ENCODE assay signal across 28 mouse cellular contexts in genomic region chr8:93740281-93740680, GRCm38 (mm10).
A peak's percentile ranks its signal among the peaks of the same experiment; 100 is the strongest.
DNase-seq lines count a peak whose midpoint lies in the region; ATAC-seq and TF ChIP-seq lines count a peak whose summit lies in the region.
"Had no signal": no experiment of that assay in that cellular context is flagged by ENCODE, and none has a peak within 500 bp of the region (broad histone marks: within the 10 kb centered on the region; RNA-seq: fewer than 3 reads in every experiment).

No protein-coding gene starts in this region.

- no peaks in the 10 kb centered on the region for H3K9me3 ChIP-seq in forebrain, embryonic 14.5 days (replicated peaks; ENCODE audit: control insufficient read depth, low read length)
- H3K9me3 ChIP-seq in forebrain, embryonic 11.5 days (ENCODE audit: control insufficient read depth, low read length): no peaks in the 10 kb centered on the region
- no peaks in the 10 kb centered on the region for H3K9me3 ChIP-seq in hindbrain, postnatal 0 days (ENCODE audit: low read length)
- H3K9me3 ChIP-seq in hindbrain, embryonic 10.5 days: no peaks in the 10 kb centered on the region
- H3K9me3 ChIP-seq in neural tube, embryonic 14.5 days (ENCODE audit: control insufficient read depth, low read length): no peaks in the 10 kb centered on the region
- H3K9me3 ChIP-seq in heart, embryonic 10.5 days: no peaks in the 10 kb centered on the region
- H3K9me3 ChIP-seq: heart, embryonic 15.5 days; limb, embryonic 10.5 days; limb, embryonic 15.5 days; liver, embryonic 13.5 days; megakaryocyte, embryonic 14.5 days; stomach, embryonic 15.5 days had no signal

- no peak for TF ChIP-seq CTCF in hindbrain, postnatal 0 days (IDR thresholded peaks at IDR 0.05; ENCODE audit: low read depth)
- no peak for TF ChIP-seq CTCF in brain, embryonic 14.5 days (IDR thresholded peaks at IDR 0.05; ENCODE audit: borderline replicate concordance, extremely low read depth, insufficient read depth, insufficient read length)

- H3K4me2 ChIP-seq in forebrain, embryonic 14.5 days (ENCODE audit: low read length): no peak overlapping the region
- H3K4me2 ChIP-seq in forebrain, embryonic 11.5 days (ENCODE audit: low read depth, low read length, severe bottlenecking): no peak overlapping the region
- no peak overlapping the region for H3K4me2 ChIP-seq in hindbrain, postnatal 0 days (ENCODE audit: low read depth, low read length)
- no peak overlapping the region for H3K4me2 ChIP-seq in neural tube, embryonic 14.5 days (ENCODE audit: low read depth, low read length)
- H3K4me2 ChIP-seq: heart, embryonic 15.5 days; limb, embryonic 15.5 days; liver, embryonic 13.5 days; stomach, embryonic 15.5 days had no signal

- H3K4me1 ChIP-seq in forebrain, embryonic 14.5 days (ENCODE audit: control insufficient read depth, insufficient read depth, low read length): peaks cover 7% of the 10 kb centered on the region; the same call in 1 of the 2 replicates
- no peaks in the 10 kb centered on the region for H3K4me1 ChIP-seq in forebrain, embryonic 11.5 days (replicated peaks; ENCODE audit: control insufficient read depth, insufficient read depth, low read length)
- no peaks in the 10 kb centered on the region for H3K4me1 ChIP-seq in hindbrain, postnatal 0 days (ENCODE audit: insufficient read depth, low read length)
- H3K4me1 ChIP-seq in hindbrain, embryonic 10.5 days (replicated peaks): no peaks in the 10 kb centered on the region
- H3K4me1 ChIP-seq in neural tube, embryonic 14.5 days (ENCODE audit: control insufficient read depth, insufficient read depth, low read length): 0 out of 2 replicates have a peak, but pooled peaks cover 3% of the 10 kb centered on the region
- H3K4me1 ChIP-seq in heart, embryonic 10.5 days: no peaks in the 10 kb centered on the region
- H3K4me1 ChIP-seq: limb, embryonic 10.5 days; limb, embryonic 15.5 days; liver, embryonic 13.5 days; megakaryocyte, embryonic 14.5 days; stomach, embryonic 15.5 days had no signal

- DNase-seq in forebrain, embryonic 14.5 days (ENCODE audit: low spot score): peak; percentile 63
- DNase-seq in forebrain, embryonic 11.5 days (ENCODE audit: low spot score): no peak
- peak; percentile 54 for DNase-seq in hindbrain, postnatal 0 days (ENCODE audit: low spot score)
- no peak for DNase-seq in hindbrain, embryonic 10.5 days (ENCODE audit: low spot score)
- DNase-seq in brain, embryonic 14.5 days (ENCODE audit: low read depth): peak; percentile 68
- no peak for DNase-seq in right cerebral cortex, adult 18-20 months
- no peak for DNase-seq in heart, embryonic 10.5 days (ENCODE audit: low spot score)
- DNase-seq: adrenal gland, postnatal 10 days; cerebellum, adult 11 months; cerebellum, adult 9-10 months; cerebellum, postnatal 36 days; kidney, adult 9 months; kidney, postnatal 10 days; layer of hippocampus, postnatal 36 days; liver, embryonic 13.5 days; lung, adult 18-20 months; lung, postnatal 4 days; right cerebral cortex, postnatal 25 days; thymus, postnatal 14 days had no signal

- no peak overlapping the region for H3K9ac ChIP-seq in forebrain, embryonic 14.5 days (ENCODE audit: low read length)
- no peak overlapping the region for H3K9ac ChIP-seq in forebrain, embryonic 11.5 days (ENCODE audit: low read length)
- H3K9ac ChIP-seq in hindbrain, postnatal 0 days (replicated peaks; ENCODE audit: low read length): no peak overlapping the region
- H3K9ac ChIP-seq in neural tube, embryonic 14.5 days (replicated peaks; ENCODE audit: low read depth, low read length): no peak overlapping the region
- H3K9ac ChIP-seq: heart, embryonic 15.5 days; limb, embryonic 15.5 days; liver, embryonic 13.5 days; stomach, embryonic 15.5 days had no signal

- H3K36me3 ChIP-seq in forebrain, embryonic 14.5 days (ENCODE audit: control insufficient read depth, insufficient read depth, low read length): no peaks in the 10 kb centered on the region
- H3K36me3 ChIP-seq in forebrain, embryonic 11.5 days (ENCODE audit: control insufficient read depth, insufficient read depth, low read length): no peaks in the 10 kb centered on the region
- no peaks in the 10 kb centered on the region for H3K36me3 ChIP-seq in hindbrain, postnatal 0 days (ENCODE audit: insufficient read depth, low read length)
- H3K36me3 ChIP-seq in hindbrain, embryonic 10.5 days: no peaks in the 10 kb centered on the region
- H3K36me3 ChIP-seq in neural tube, embryonic 14.5 days (ENCODE audit: control insufficient read depth, insufficient read depth, low read length): no peaks in the 10 kb centered on the region
- no peaks in the 10 kb centered on the region for H3K36me3 ChIP-seq in heart, embryonic 10.5 days
- H3K36me3 ChIP-seq: G1E; heart, embryonic 15.5 days; limb, embryonic 10.5 days; limb, embryonic 15.5 days; liver, embryonic 13.5 days; stomach, embryonic 15.5 days had no signal

- H3K27ac ChIP-seq in forebrain, embryonic 14.5 days (ENCODE audit: low read depth, low read length): no peak overlapping the region
- no peak overlapping the region for H3K27ac ChIP-seq in forebrain, embryonic 11.5 days (ENCODE audit: low read depth, low read length)
- no peak overlapping the region for H3K27ac ChIP-seq in hindbrain, postnatal 0 days
- no peak overlapping the region for H3K27ac ChIP-seq in hindbrain, embryonic 10.5 days
- H3K27ac ChIP-seq in neural tube, embryonic 14.5 days (ENCODE audit: low read depth, low read length): peak overlapping the region; percentile 36; the same call in 1 of the 2 replicates
- H3K27ac ChIP-seq in heart, embryonic 10.5 days: no peak overlapping the region
- H3K27ac ChIP-seq: heart, embryonic 15.5 days; limb, embryonic 10.5 days; limb, embryonic 15.5 days; liver, embryonic 13.5 days; stomach, embryonic 15.5 days had no signal

- no peak overlapping the region for H3K4me3 ChIP-seq in forebrain, embryonic 14.5 days (ENCODE audit: low read depth, low read length)
- no peak overlapping the region for H3K4me3 ChIP-seq in forebrain, embryonic 11.5 days (ENCODE audit: low read depth, low read length)
- H3K4me3 ChIP-seq in hindbrain, postnatal 0 days (ENCODE audit: low read length): no peak overlapping the region
- no peak overlapping the region for H3K4me3 ChIP-seq in hindbrain, embryonic 10.5 days
- no peak overlapping the region for H3K4me3 ChIP-seq in neural tube, embryonic 14.5 days (ENCODE audit: low read depth, low read length)
- no peak overlapping the region for H3K4me3 ChIP-seq in heart, embryonic 10.5 days
- H3K4me3 ChIP-seq: heart, embryonic 15.5 days; limb, embryonic 10.5 days; limb, embryonic 15.5 days; liver, embryonic 13.5 days; megakaryocyte, embryonic 14.5 days; stomach, embryonic 15.5 days had no signal

- no peaks in the 10 kb centered on the region for H3K27me3 ChIP-seq in forebrain, embryonic 14.5 days (replicated peaks; ENCODE audit: control insufficient read depth, insufficient read depth, low read length)
- H3K27me3 ChIP-seq in forebrain, embryonic 11.5 days (ENCODE audit: control insufficient read depth, insufficient read depth, low read length): no peaks in the 10 kb centered on the region
- no peaks in the 10 kb centered on the region for H3K27me3 ChIP-seq in hindbrain, postnatal 0 days (ENCODE audit: insufficient read depth, low read length)
- no peaks in the 10 kb centered on the region for H3K27me3 ChIP-seq in hindbrain, embryonic 10.5 days (ENCODE audit: insufficient read depth, poor library complexity, severe bottlenecking)
- no peaks in the 10 kb centered on the region for H3K27me3 ChIP-seq in neural tube, embryonic 14.5 days (ENCODE audit: control insufficient read depth, insufficient read depth, low read length)
- H3K27me3 ChIP-seq in heart, embryonic 10.5 days (ENCODE audit: insufficient read depth, poor library complexity, severe bottlenecking): no peaks in the 10 kb centered on the region
- H3K27me3 ChIP-seq: heart, embryonic 15.5 days; limb, embryonic 15.5 days; liver, embryonic 13.5 days; megakaryocyte, embryonic 14.5 days; stomach, embryonic 15.5 days had no signal

- 0 out of 2 replicates have a peak, but pooled peaks have one; percentile 32 for ATAC-seq in forebrain, embryonic 14.5 days
- no peak for ATAC-seq in forebrain, embryonic 11.5 days (replicated peaks; ENCODE audit: low FRiP score)
- ATAC-seq in hindbrain, postnatal 0 days: 0 out of 2 replicates have a peak, but pooled peaks have one; percentile 29
- peak; percentile 76 for ATAC-seq in neural tube, embryonic 14.5 days (ENCODE audit: low read depth)
- ATAC-seq: intestine, postnatal 0 days; lung, postnatal 0 days had no signal

- TF ChIP-seq POLR2A in brain, embryonic 14.5 days (IDR thresholded peaks at IDR 0.05; ENCODE audit: borderline replicate concordance, extremely low read depth, insufficient read depth, insufficient read length, poor library complexity, severe bottlenecking): no peak

- WGBS in forebrain, embryonic 14.5 days: 36% methylated on average over 3 of the region's 3 CpGs
- 65% methylated on average over 3 of the region's 3 CpGs for WGBS in forebrain, embryonic 11.5 days
- 40% methylated on average over 3 of the region's 3 CpGs for WGBS in hindbrain, postnatal 0 days
- WGBS in hindbrain, embryonic 10.5 days: 84% methylated on average over 3 of the region's 3 CpGs
- 38% methylated on average over 3 of the region's 3 CpGs for WGBS in neural tube, embryonic 14.5 days
- 77% methylated on average over 3 of the region's 3 CpGs for WGBS in heart, embryonic 10.5 days

Comparison
In these comparisons a context has a peak if more than half of its experiments do, and no peak if none do; other contexts are left out.
1. DNase-seq: peak in forebrain, embryonic 14.5 days (single experiment), hindbrain, postnatal 0 days (single experiment) and brain, embryonic 14.5 days (single experiment); none in forebrain, embryonic 11.5 days (single experiment), hindbrain, embryonic 10.5 days (single experiment), right cerebral cortex, adult 18-20 months (single experiment) and heart, embryonic 10.5 days (single experiment).